Mouse (Mus musculus) myocyte (in vitro differentiated cells): ENCODE measurements at regions not wholly inside any gene's neighbourhood (a gene's known extent, or its start where the extent isn't known, plus 50 kb on each side); places are given as distances from the start of the nearest gene placed in this dataset.

Source experiments
- CEBPB ChIP-seq: IDR thresholded peaks from 2 replicates; pipeline ENCODE4 v1.6.1; 2011; ENCODE audit warnings: mild to moderate bottlenecking, moderate library complexity; ENCODE audit not compliant: poor library complexity, insufficient read depth, severe bottlenecking
- MAX ChIP-seq: IDR thresholded peaks from one replicate; pipeline ENCODE4 v1.6.1; 2011; ENCODE audit warnings: low read depth, mild to moderate bottlenecking, control low read depth
- MYOG ChIP-seq, 3 experiments: IDR thresholded peaks; one replicate each; pipeline ENCODE4 v1.6.1; 2011; ENCODE audit warnings: control low read depth in 2 of 3, low read depth in 2 of 3, mild to moderate bottlenecking in 2 of 3; ENCODE audit not compliant: insufficient read length in 2 of 3, control insufficient read depth in 1 of 3, insufficient read depth in 1 of 3
- POLR2A ChIP-seq: IDR thresholded peaks from one replicate; pipeline ENCODE4 v1.6.1; 2011; ENCODE audit warnings: low read depth, mild to moderate bottlenecking, control low read depth, moderate library complexity; ENCODE audit not compliant: insufficient read length
- POLR2AphosphoS2 ChIP-seq: IDR thresholded peaks from one replicate; pipeline ENCODE4 v1.6.1; 2011; ENCODE audit warnings: low read depth, control low read depth; ENCODE audit not compliant: insufficient read length
- SRF ChIP-seq: IDR thresholded peaks from one replicate; pipeline ENCODE4 v1.6.1; 2011; ENCODE audit warnings: low read depth; ENCODE audit not compliant: control insufficient read depth, insufficient read length
- TCF12 ChIP-seq: IDR thresholded peaks from one replicate; pipeline ENCODE4 v1.6.1; 2011; ENCODE audit warnings: mild to moderate bottlenecking, control low read depth; ENCODE audit not compliant: poor library complexity, insufficient read depth, severe bottlenecking

GRCm38 (mm10) chr16:95826681-95827401, 125.0 kb downstream of the Ets2 start:
- TF ChIP-seq CEBPB = no peak
- no peak for TF ChIP-seq MYOG (IDR thresholded peaks at IDR 0.05; ENCODE audit: control insufficient read depth in 1 of 3, insufficient read depth in 1 of 3, insufficient read length in 2 of 3, low read depth in 2 of 3)
- no peak for TF ChIP-seq MAX
- TF ChIP-seq TCF12 = no peak
- TF ChIP-seq POLR2A = no peak
- no peak for TF ChIP-seq POLR2AphosphoS2
- TF ChIP-seq SRF = no peak
